Mouse (Mus musculus) liver, adult (tissue): ENCODE results near the gene Mrpl58.

Source experiments
- GATA4 ChIP-seq: IDR thresholded peaks from 2 replicates; pipeline ENCODE4 v1.6.1; 2014; ENCODE audit warnings: mild to moderate bottlenecking, low read length; ENCODE audit not compliant: insufficient replicate concordance

Mrpl58 gene

GRCm38 (mm10) chr11:115432814-115433213 lies 29.3 kb downstream of the Mrpl58 start:
- peak; percentile 88 for TF ChIP-seq GATA4

DNA sequence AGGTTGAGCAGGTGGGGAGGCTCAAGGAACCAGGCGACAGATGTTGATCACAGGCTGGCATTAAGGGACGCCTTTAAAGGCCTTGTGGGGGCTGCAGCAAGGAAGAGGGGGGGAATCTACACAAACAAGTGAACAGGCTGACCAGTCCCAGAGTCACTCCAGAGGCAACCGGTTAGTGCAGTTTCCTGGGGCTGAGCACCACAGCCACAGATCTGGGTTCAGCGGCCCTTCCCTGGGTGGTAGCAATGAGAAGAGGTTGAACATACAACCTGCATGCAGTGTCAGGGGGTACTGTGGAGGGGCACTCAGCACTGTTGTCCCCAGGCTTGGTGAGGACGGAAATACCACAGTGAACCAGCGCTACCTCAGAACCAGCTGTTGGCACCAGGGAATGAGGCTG lies 29.8 kb downstream of the Mrpl58 start:
- no peak for TF ChIP-seq GATA4

GRCm38 (mm10) chr11:115435596-115436337 lies 32.2 kb downstream of the Mrpl58 start:
- no peak for TF ChIP-seq GATA4

- TF ChIP-seq GATA4 = no peak
These were observed 34.1 kb downstream of the Mrpl58 start for GRCm38 (mm10) chr11:115437571-115438122.

GRCm38 (mm10) chr11:115439326-115439725 lies 35.8 kb downstream of the Mrpl58 start:
- no peak for TF ChIP-seq GATA4

- no peak for TF ChIP-seq GATA4
These were observed 36.5 kb downstream of the Mrpl58 start, which contains the start of gene Trim80 for GRCm38 (mm10) chr11:115439906-115440595. Gene Trim80, plus strand, starts transcription at chr11:115440545.

DNA sequence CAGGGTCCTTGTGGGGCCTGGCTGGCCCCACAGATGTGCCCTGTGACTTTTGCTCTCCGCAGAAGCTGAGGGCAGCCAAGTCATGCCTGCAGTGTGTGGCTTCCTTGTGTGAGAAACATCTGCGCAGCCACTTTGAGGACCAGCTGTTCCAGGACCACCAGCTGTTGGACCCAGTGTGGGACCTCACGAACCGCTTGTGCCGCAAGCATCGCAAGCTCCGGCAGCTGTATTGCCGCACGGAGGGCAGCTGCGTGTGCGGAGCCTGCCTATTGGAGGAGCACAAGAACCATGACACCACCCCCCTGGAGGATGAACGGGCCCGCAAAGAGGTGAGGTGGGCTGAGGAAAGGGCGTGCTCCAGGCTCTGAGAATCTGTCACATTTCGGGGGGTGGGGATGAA lies 37.9 kb downstream of the Mrpl58 start:
- TF ChIP-seq GATA4 = no peak

GRCm38 (mm10) chr11:115446906-115447305 lies 43.4 kb downstream of the Mrpl58 start:
- TF ChIP-seq GATA4 = no peak

DNA sequence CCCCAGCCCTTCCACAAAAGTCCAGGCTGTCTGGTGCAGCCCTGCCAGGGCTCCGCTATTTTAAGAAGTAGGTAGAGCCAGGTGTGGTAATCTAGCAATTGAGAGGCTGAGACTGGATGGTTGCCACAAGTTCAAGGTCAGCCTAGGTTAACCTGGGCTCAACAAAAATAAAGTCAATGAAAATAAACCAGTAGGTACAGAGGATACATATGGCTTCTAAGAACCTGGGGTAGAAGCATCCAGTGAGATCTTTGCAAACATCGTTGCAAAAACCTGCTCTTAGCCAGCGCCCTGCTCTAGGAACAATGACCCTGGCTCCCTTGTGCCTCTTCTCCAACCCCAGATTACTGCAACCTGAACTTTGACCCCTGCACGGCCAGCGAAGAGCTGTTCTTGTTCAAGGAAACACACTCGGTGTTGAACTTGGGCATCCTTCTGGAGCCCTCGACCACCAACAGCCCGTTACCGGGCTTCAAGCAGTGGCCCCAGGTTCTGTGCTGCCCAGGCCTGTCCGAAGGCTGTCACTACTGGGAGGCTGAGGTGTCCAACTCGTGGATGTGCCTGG lies 43.9 kb downstream of the Mrpl58 start:
- TF ChIP-seq GATA4 = no peak

DNA sequence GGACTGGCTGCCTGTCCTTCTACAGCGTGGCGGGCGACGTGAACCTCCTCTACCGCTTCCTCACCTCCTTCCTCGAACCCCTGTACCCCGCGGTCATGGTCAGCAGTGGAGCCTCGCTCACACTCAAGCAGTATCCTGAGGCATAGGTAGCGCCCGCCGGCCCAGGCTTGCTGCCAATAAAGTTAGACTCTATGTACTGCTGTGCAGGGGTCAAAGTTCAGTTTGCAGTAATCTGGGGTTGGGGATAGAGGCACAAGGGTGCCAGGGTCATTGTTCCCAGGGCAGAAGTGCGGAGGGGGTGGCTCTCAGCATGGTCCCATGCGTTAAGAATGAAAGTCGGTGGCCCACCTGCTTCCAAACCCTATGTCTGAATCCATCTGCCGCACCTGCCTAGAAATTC lies 44.5 kb downstream of the Mrpl58 start:
- no peak for TF ChIP-seq GATA4

GRCm38 (mm10) chr11:115448998-115449397 lies 45.4 kb downstream of the Mrpl58 start:
- TF ChIP-seq GATA4 = no peak

DNA sequence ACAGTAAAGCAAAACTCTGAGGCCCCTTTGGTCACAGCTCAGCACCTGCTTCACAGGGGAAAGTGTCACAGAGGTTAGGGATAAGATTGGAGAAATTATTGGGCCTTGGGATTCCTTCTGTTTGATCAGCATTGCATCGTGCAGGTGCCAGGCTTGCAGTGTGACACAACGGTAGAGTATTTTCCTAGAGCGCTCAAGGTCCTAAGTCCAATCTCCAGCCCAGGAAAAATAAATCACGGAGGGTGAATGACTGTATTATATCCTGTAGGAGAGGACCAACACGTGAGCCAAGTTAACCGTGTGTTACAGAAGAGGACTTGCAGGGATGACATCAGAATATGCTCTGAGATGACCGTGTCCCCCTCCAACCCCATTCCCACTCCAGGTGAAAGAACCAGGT lies 46.6 kb downstream of the Mrpl58 start:
- TF ChIP-seq GATA4 = no peak

DNA sequence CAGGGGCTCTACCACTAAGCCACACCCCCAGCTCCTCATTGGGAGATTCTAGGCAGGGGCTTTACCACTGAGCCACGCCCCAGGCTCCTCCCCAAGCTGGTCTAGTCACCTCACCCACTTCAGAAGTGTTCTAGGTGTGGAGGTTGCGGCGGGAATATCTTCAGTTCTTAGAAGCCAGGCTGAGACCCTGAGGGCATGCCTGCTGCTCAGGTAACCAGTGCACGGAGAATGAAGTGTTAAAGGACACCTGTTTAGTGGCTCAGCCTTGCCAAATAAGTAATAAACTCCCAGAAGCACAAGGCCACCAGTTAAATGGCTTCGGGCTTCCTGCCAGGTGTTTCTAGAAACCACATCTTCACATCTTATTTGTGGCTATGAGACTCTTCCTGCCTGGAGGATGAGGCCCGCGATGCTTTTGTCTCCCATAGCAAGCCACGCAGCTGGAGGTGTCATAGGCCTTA lies 48.3 kb downstream of the Mrpl58 start:
- no peak for TF ChIP-seq GATA4

GRCm38 (mm10) chr11:115452281-115452860 lies 48.8 kb downstream of the Mrpl58 start:
- no peak for TF ChIP-seq GATA4

GRCm38 (mm10) chr11:115453306-115453705 lies 49.8 kb downstream of the Mrpl58 start:
- no peak for TF ChIP-seq GATA4

DNA sequence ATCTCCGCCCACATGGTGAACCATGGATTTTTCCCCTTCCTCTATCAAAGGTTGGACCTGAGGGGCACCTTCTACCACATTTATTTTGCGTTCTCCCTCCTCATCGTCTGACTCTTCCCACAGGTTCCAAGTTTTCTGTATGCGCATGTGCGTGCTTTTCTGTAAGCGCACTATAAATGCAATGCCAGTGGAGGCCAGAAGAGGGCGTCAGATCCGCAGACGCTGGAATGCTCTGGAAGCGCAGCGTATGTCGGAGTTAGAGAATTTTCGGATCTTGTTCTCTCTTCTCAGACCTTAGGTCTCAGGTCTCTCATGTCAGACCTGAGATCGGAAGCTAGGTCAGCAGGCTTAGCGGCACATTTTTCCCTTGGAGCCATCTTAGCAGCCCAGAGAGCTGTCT lies 52.1 kb downstream of the Mrpl58 start:
- TF ChIP-seq GATA4 = no peak

DNA sequence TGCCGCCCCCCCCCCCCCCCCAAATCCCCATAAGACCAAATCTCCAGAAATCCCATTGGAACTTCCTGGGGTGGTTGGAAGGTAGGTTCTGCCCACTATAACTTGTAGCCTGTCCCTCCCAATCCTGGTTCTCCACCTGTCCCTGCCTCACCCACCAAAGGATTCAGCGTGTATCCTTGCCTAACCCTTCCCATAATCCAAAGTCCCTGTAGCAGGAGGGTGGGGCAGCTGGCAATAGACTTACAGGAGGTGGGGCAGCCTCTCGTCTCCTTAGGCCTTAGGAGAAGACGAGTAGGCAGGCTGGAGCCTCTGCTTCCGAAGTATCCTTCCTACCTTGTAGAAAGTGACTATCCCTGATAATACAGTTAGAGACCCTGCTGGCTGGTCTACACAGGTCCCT lies 52.6 kb downstream of the Mrpl58 start:
- no peak for TF ChIP-seq GATA4
